ENCODE assay signal across 28 mouse cellular contexts in the genomic region with DNA sequence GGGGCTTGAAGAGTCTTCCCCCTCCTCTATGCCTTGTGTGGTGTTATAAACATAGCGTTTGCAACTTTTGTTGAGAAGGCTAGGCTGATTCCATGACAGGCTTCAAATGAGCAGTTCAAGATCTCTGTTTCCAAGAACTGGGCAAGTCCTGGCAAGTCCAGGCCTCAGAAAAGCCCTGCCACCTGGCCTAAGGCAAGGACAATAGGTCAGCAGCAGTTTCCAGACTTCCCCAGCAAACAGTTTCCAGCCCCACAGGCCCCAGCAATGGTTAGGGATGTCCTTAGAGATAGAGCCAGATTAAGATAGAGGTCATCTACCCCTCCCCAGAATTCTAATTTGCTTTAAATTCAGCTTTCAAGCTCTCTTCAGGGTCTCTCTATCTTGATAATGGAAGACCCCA. TPM values are rescaled to one million over a fixed set of nuclear protein-coding genes. Genes with fewer than 3 reads are reported as not detected.
"Had no signal": no experiment of that assay in that cellular context is flagged by ENCODE, and none has a peak within 500 bp of the region (broad histone marks: within the 10 kb centered on the region; RNA-seq: fewer than 3 reads in every experiment).

No protein-coding gene starts in this region.

- DNase-seq: liver, postnatal 0 days; lung, adult 2 months; lung, postnatal 14 days; lung, postnatal 36 days; right cerebral cortex, adult 18-20 months; right cerebral cortex, postnatal 25 days; right cerebral cortex, postnatal 4 days; spleen, adult 18-20 months; thymus, adult 18-20 months; thymus, postnatal 14 days; thymus, postnatal 36 days had no signal

- H3K27ac ChIP-seq: lung, embryonic 15.5 days; macrophage; midbrain, embryonic 13.5 days; midbrain, embryonic 15.5 days; neural tube, embryonic 13.5 days; neural tube, embryonic 15.5 days had no signal

- H3K4me2 ChIP-seq: lung, embryonic 15.5 days; midbrain, embryonic 11.5 days; midbrain, embryonic 13.5 days; midbrain, embryonic 15.5 days; neural tube, embryonic 13.5 days; neural tube, embryonic 15.5 days had no signal

- ATAC-seq: lung, postnatal 0 days; midbrain, embryonic 13.5 days; midbrain, embryonic 15.5 days had no signal

- H3K4me1 ChIP-seq: lung, embryonic 15.5 days; midbrain, embryonic 15.5 days; neural tube, embryonic 13.5 days; neural tube, embryonic 15.5 days had no signal

- H3K36me3 ChIP-seq: liver, embryonic 15.5 days; lung, embryonic 15.5 days; midbrain, embryonic 13.5 days; midbrain, embryonic 15.5 days; neural tube, embryonic 13.5 days; neural tube, embryonic 15.5 days had no signal

- H3K4me3 ChIP-seq: liver, embryonic 15.5 days; lung, embryonic 15.5 days; megakaryocyte, embryonic 14.5 days; midbrain, embryonic 13.5 days; midbrain, embryonic 15.5 days; myocyte; neural tube, embryonic 13.5 days; neural tube, embryonic 15.5 days had no signal

- H3K27me3 ChIP-seq: liver, embryonic 15.5 days; lung, embryonic 15.5 days; midbrain, embryonic 13.5 days; midbrain, embryonic 15.5 days; neural tube, embryonic 13.5 days; neural tube, embryonic 15.5 days had no signal

- H3K9me3 ChIP-seq: liver, embryonic 15.5 days; lung, embryonic 15.5 days; midbrain, embryonic 13.5 days; midbrain, embryonic 15.5 days; neural tube, embryonic 13.5 days; neural tube, embryonic 15.5 days had no signal

- H3K9ac ChIP-seq: liver, embryonic 15.5 days; liver, postnatal 0 days; lung, embryonic 15.5 days; midbrain, embryonic 13.5 days; midbrain, embryonic 15.5 days; neural tube, embryonic 13.5 days; neural tube, embryonic 15.5 days had no signal

RNA-seq across cellular contexts. Expression of gene Gm4756, which starts 32.5 kb away (rescaled TPM):
- total RNA-seq: megakaryocyte progenitor cell, adult 5-6 weeks had no signal
- polyA plus RNA-seq: liver, embryonic 15.5 days; lung, embryonic 15.5 days; lung, postnatal 0 days; macrophage; midbrain, embryonic 11.5 days; midbrain, embryonic 13.5 days; midbrain, embryonic 15.5 days; myocyte; neural tube, embryonic 11.5 days; neural tube, embryonic 13.5 days; neural tube, embryonic 15.5 days; small intestine, adult 2 months; stomach, embryonic 14.5 days; stomach, embryonic 16.5 days; thymus, postnatal 0 days had no signal
